Mouse (Mus musculus) heart, postnatal 0 days (tissue): ENCODE results near the gene Ammecr1.

Source experiments
- CTCF ChIP-seq: IDR thresholded peaks from 2 replicates; pipeline ENCODE4 v1.5.1; 2016; ENCODE audit warnings: antibody characterized with exemption, control low read depth, low read depth
- EP300 ChIP-seq: IDR thresholded peaks from 2 replicates; pipeline ENCODE4 v1.6.1; 2016; ENCODE audit warnings: antibody characterized with exemption, low read depth

- TF ChIP-seq CTCF: no peak
- TF ChIP-seq EP300: no peak
These were observed 37.8 kb upstream of the Ammecr1 start for GRCm38 (mm10) chrX:143004131-143004846.
